ENCODE assay signal across 8 mouse cellular contexts in the genomic region with DNA sequence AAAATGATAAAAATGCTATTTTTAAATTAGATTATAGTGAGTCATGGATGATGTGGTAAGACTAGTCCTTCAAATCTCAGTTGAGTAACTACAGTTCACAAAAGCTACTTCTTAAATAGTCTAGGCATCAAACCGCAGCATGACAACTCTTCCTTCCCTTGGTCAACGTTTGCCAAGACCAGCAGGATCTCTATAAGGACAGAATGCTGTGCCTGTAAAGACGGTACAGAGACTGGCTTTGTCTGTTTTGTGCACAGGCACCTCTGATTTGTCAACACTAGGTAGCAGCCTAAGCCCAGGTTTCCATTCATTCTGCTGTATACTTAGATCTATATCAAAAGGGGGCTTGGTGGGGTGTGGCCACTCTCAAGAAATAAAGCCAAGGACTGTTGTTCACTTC. TPM values are rescaled to one million over a fixed set of nuclear protein-coding genes. Genes with fewer than 3 reads are reported as not detected.
DNase-seq lines count a peak whose midpoint lies in the region; ATAC-seq and TF ChIP-seq lines count a peak whose summit lies in the region.

No protein-coding gene starts in this region.

- H3K36me3 ChIP-seq in forebrain, embryonic 11.5 days (ENCODE audit: control insufficient read depth, insufficient read depth, low read length), result no peaks in the 10 kb centered on the region
- H3K36me3 ChIP-seq in liver, embryonic 11.5 days (ENCODE audit: control insufficient read depth, insufficient read depth, low read length), result no peaks in the 10 kb centered on the region

- H3K4me1 ChIP-seq in forebrain, embryonic 11.5 days (replicated peaks; ENCODE audit: control insufficient read depth, insufficient read depth, low read length), result no peaks in the 10 kb centered on the region
- no peaks in the 10 kb centered on the region for H3K4me1 ChIP-seq in liver, embryonic 11.5 days (replicated peaks; ENCODE audit: control insufficient read depth, insufficient read depth, low read length)

- no peak overlapping the region for H3K4me3 ChIP-seq in left cerebral cortex, adult 2 months
- H3K4me3 ChIP-seq in forebrain, embryonic 11.5 days (ENCODE audit: low read depth, low read length), result no peak overlapping the region
- no peak overlapping the region for H3K4me3 ChIP-seq in liver, embryonic 11.5 days (ENCODE audit: low read depth, low read length)

- intact Hi-C loops in left cerebral cortex, adult 2 months (cut with DNase I), result loop anchor here (10.0 kb wide), 1 partner anchor 276 kb away; a partner anchor contains a TSS

- H3K9me3 ChIP-seq in forebrain, embryonic 11.5 days (ENCODE audit: control insufficient read depth, low read length), result no peaks in the 10 kb centered on the region
- no peaks in the 10 kb centered on the region for H3K9me3 ChIP-seq in liver, embryonic 11.5 days (ENCODE audit: control insufficient read depth, low read length)

- no peak for DNase-seq in left cerebral cortex, adult 2 months (ENCODE audit: extremely low spot score in 1 of 2, low spot score in 2 of 2)
- no peak for DNase-seq in left cerebral cortex, adult 18-20 months (ENCODE audit: low spot score in 2 of 2)
- DNase-seq in NIH3T3 (ENCODE audit: low read depth), result peak; percentile 75
- DNase-seq in forebrain, embryonic 11.5 days (ENCODE audit: low spot score), result no peak
- DNase-seq in lung, postnatal 36 days, result peak; percentile 66
- peak; percentile 33 for DNase-seq in thymus, postnatal 25 days
- no peak for DNase-seq in cerebellum, adult 8-10 months
- no peak for DNase-seq in liver, embryonic 11.5 days (ENCODE audit: low spot score)

- ATAC-seq in forebrain, embryonic 11.5 days (replicated peaks; ENCODE audit: low FRiP score), result peak; percentile 91
- ATAC-seq in liver, embryonic 11.5 days (replicated peaks; ENCODE audit: low FRiP score), result no peak

- H3K27ac ChIP-seq in left cerebral cortex, adult 2 months, result no peak overlapping the region
- H3K27ac ChIP-seq in forebrain, embryonic 11.5 days (ENCODE audit: low read depth, low read length), result no peak overlapping the region
- H3K27ac ChIP-seq in liver, embryonic 11.5 days (ENCODE audit: low read depth, low read length), result no peak overlapping the region

- WGBS in forebrain, embryonic 11.5 days, result 40% methylated on average over 3 of the region's 3 CpGs
- WGBS in liver, embryonic 11.5 days, result 34% methylated on average over 3 of the region's 3 CpGs

- no peak overlapping the region for H3K9ac ChIP-seq in forebrain, embryonic 11.5 days (ENCODE audit: low read length)
- no peak overlapping the region for H3K9ac ChIP-seq in liver, embryonic 11.5 days (ENCODE audit: low read depth, low read length)

- peak; percentile 56 for TF ChIP-seq CTCF in left cerebral cortex, adult 2 months (IDR thresholded peaks at IDR 0.05)

- no peaks in the 10 kb centered on the region for H3K27me3 ChIP-seq in forebrain, embryonic 11.5 days (ENCODE audit: control insufficient read depth, insufficient read depth, low read length)
- no peaks in the 10 kb centered on the region for H3K27me3 ChIP-seq in liver, embryonic 11.5 days (replicated peaks; ENCODE audit: control insufficient read depth, insufficient read depth, low read length)

- H3K4me2 ChIP-seq in forebrain, embryonic 11.5 days (ENCODE audit: low read depth, low read length, severe bottlenecking), result no peak overlapping the region
- H3K4me2 ChIP-seq in liver, embryonic 11.5 days, result no peak overlapping the region

RNA-seq across cellular contexts. Expression of a gene that starts 27.8 kb away (rescaled TPM):
- total RNA-seq in left cerebral cortex, adult 2 months (2021), result 10 to 100 TPM; 31.9 to 33.2 TPM
- 10 to 100 TPM; 24.5 to 31.1 TPM for total RNA-seq in left cerebral cortex, adult 18-20 months (2021)
- polyA plus RNA-seq in forebrain, embryonic 11.5 days (2014; fragmentation: Nextera tagmentation; extraction: Ambion mirVana), result 63.1 and 64.4 TPM in 2 replicates
- polyA plus RNA-seq in liver, embryonic 11.5 days (2014; fragmentation: Nextera tagmentation; extraction: Ambion mirVana), result 135 and 140 TPM in 2 replicates

Comparison
In these comparisons a context has a peak if more than half of its experiments do, and no peak if none do; other contexts are left out.
1. DNase-seq: peak in NIH3T3 (single experiment), lung, postnatal 36 days (single experiment) and thymus, postnatal 25 days (single experiment); none in left cerebral cortex, adult 2 months (0 of 2), left cerebral cortex, adult 18-20 months (0 of 2), forebrain, embryonic 11.5 days (single experiment), cerebellum, adult 8-10 months (single experiment) and liver, embryonic 11.5 days (single experiment).